ENCODE assay signal across 16 mouse cellular contexts in genomic region chr4:50428962-50429361, GRCm38 (mm10).
"Had no signal": no experiment of that assay in that cellular context is flagged by ENCODE, and none has a peak within 500 bp of the region (broad histone marks: within the 10 kb centered on the region; RNA-seq: fewer than 3 reads in every experiment).

No protein-coding gene starts in this region.

- ATAC-seq: liver, embryonic 12.5 days had no signal

- H3K4me1 ChIP-seq: liver, embryonic 12.5 days; midbrain, embryonic 10.5 days; midbrain, embryonic 12.5 days had no signal

- DNase-seq: lung, adult 18-20 months; lung, embryonic 14.5 days; lung, postnatal 10 days; lung, postnatal 4 days; midbrain, embryonic 14.5 days; right cerebral cortex, postnatal 14 days; right cerebral cortex, postnatal 4 days; spleen, adult 18-20 months; thymus, adult 18-20 months; thymus, postnatal 14 days; thymus, postnatal 36 days had no signal

- H3K4me2 ChIP-seq: liver, embryonic 12.5 days; lung, embryonic 14.5 days; midbrain, embryonic 12.5 days had no signal

- H3K4me3 ChIP-seq: liver, embryonic 12.5 days; midbrain, embryonic 10.5 days; midbrain, embryonic 12.5 days; myocyte had no signal

- H3K27me3 ChIP-seq: liver, embryonic 12.5 days; midbrain, embryonic 12.5 days had no signal

- H3K9me3 ChIP-seq: liver, embryonic 12.5 days; midbrain, embryonic 10.5 days; midbrain, embryonic 12.5 days had no signal

- H3K9ac ChIP-seq: liver, embryonic 12.5 days; liver, embryonic 14.5 days; lung, embryonic 14.5 days; midbrain, embryonic 12.5 days had no signal

- H3K27ac ChIP-seq: liver, embryonic 12.5 days; liver, embryonic 14.5 days; midbrain, embryonic 10.5 days; midbrain, embryonic 12.5 days had no signal

- H3K36me3 ChIP-seq: liver, embryonic 12.5 days; midbrain, embryonic 10.5 days; midbrain, embryonic 12.5 days had no signal
